Mouse (Mus musculus): ENCODE results near the gene Popdc2.

GRCm38 (mm10) chr16:38352851-38353250 is 9.2 kb upstream of the Popdc2 start:
- TF ChIP-seq RCOR1 (IDR thresholded peaks at IDR 0.05; ENCODE audit: low read depth, low read length) (no peak), MXI1 (IDR thresholded peaks at IDR 0.05; ENCODE audit: low read depth, low read length) (no peak), CTCF (IDR thresholded peaks at IDR 0.05 in 2 of 3, conservative IDR thresholded peaks at IDR 0.05 in 1 of 3; ENCODE audit: control insufficient read depth in 1 of 3, insufficient read depth in 1 of 3, low read depth in 2 of 3, low read length in 3 of 3, poor library complexity in 1 of 3, severe bottlenecking in 1 of 3) (no peak), ZNF384 (IDR thresholded peaks at IDR 0.05; ENCODE audit: low read depth, low read length) (no peak), POLR2A (IDR thresholded peaks at IDR 0.05; ENCODE audit: control insufficient read depth in 1 of 2, insufficient read depth in 1 of 2, low read depth in 1 of 2, low read length in 2 of 2, poor library complexity in 1 of 2) (no peak), GATA1 (IDR thresholded peaks at IDR 0.05; ENCODE audit: low read depth, low read length) (no peak), EP300 (IDR thresholded peaks at IDR 0.05; ENCODE audit: low read depth in 1 of 2, low read length in 2 of 2) (no peak), ZC3H11A (IDR thresholded peaks at IDR 0.05; ENCODE audit: low read depth, low read length) (no peak), KAT2A (conservative IDR thresholded peaks at IDR 0.05; ENCODE audit: low read depth, low read length) (no peak), ZKSCAN1 (IDR thresholded peaks at IDR 0.05; ENCODE audit: low read depth, low read length) (no peak), GABPA (IDR thresholded peaks at IDR 0.05; ENCODE audit: low read depth, low read length) (no peak), ETS1 (IDR thresholded peaks at IDR 0.05; ENCODE audit: low read depth, low read length) (no peak), RAD21 (IDR thresholded peaks at IDR 0.05; ENCODE audit: low read depth, low read length) (no peak)
